In the genomic region with DNA sequence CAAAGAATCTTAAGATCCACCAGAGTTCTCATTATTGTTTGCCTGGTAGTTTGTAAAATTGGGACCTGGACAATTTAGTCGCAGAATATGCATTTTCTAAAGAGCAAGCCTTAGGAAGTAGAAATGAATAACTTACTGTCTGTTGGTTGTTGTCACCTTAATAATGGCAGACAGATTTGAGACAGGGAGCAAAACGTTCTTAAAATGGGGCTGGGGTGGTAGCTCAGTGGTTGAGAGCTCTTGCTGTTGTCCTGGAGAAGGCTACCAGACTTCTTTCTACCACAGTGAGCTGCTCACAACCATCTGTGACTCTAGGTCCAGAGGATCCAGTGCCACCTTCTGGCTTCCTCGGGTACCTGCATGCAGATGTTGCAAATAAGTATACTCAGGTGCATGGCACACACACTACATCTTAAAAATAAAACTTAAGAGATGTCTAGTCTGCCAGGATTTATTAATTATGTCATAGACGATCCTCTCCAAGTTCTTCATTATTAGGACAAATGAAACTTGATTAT, we compare ENCODE assay signal across 8 mouse cellular contexts. TPM values are rescaled to one million over a fixed set of nuclear protein-coding genes. Genes with fewer than 3 reads are reported as not detected.
A peak's percentile ranks its signal among the peaks of the same experiment; 100 is the strongest.
DNase-seq lines count a peak whose midpoint lies in the region; ATAC-seq and TF ChIP-seq lines count a peak whose summit lies in the region.

No protein-coding gene starts in this region.

- H3K4me3 ChIP-seq in E14TG2a.4 (replicated peaks; ENCODE audit: low read length): peak overlapping the region; percentile 89
- peak overlapping the region; percentile 80 for H3K4me3 ChIP-seq in forebrain, embryonic 11.5 days (ENCODE audit: low read depth, low read length)
- peak overlapping the region; percentile 64 for H3K4me3 ChIP-seq in lung, embryonic 15.5 days

- peak overlapping the region; percentile 79 for H3K4me2 ChIP-seq in forebrain, embryonic 11.5 days (ENCODE audit: low read depth, low read length, severe bottlenecking)
- peak overlapping the region; percentile 70 for H3K4me2 ChIP-seq in lung, embryonic 15.5 days

- peak overlapping the region; percentile 93 for H3K9ac ChIP-seq in forebrain, embryonic 11.5 days (ENCODE audit: low read length)
- H3K9ac ChIP-seq in lung, embryonic 15.5 days: peak overlapping the region; percentile 69; the same call in 1 of the 2 replicates

- no peaks in the 10 kb centered on the region for H3K9me3 ChIP-seq in E14TG2a.4 (ENCODE audit: low read length)
- no peaks in the 10 kb centered on the region for H3K9me3 ChIP-seq in forebrain, embryonic 11.5 days (ENCODE audit: control insufficient read depth, low read length)
- no peaks in the 10 kb centered on the region for H3K9me3 ChIP-seq in lung, embryonic 15.5 days

- peaks cover 29% of the 10 kb centered on the region for H3K4me1 ChIP-seq in E14TG2a.4 (replicated peaks; ENCODE audit: low read depth, low read length)
- H3K4me1 ChIP-seq in forebrain, embryonic 11.5 days (replicated peaks; ENCODE audit: control insufficient read depth, insufficient read depth, low read length): no peaks in the 10 kb centered on the region
- H3K4me1 ChIP-seq in lung, embryonic 15.5 days: peaks cover 12% of the 10 kb centered on the region

- peaks cover 44% of the 10 kb centered on the region for H3K36me3 ChIP-seq in E14TG2a.4 (ENCODE audit: insufficient read depth, low read length)
- H3K36me3 ChIP-seq in forebrain, embryonic 11.5 days (ENCODE audit: control insufficient read depth, insufficient read depth, low read length): peaks cover 3% of the 10 kb centered on the region; the same call in 1 of the 2 replicates
- peaks cover 23% of the 10 kb centered on the region for H3K36me3 ChIP-seq in lung, embryonic 15.5 days

- peak; percentile 61 for DNase-seq in adipocyte (ENCODE audit: low spot score)
- peak; percentile 62 for DNase-seq in forebrain, embryonic 11.5 days (ENCODE audit: low spot score)
- DNase-seq in kidney, adult 11 months: peak; percentile 17
- peak; percentile 15 for DNase-seq in retina, adult 2 months (ENCODE audit: low read depth, low spot score)
- DNase-seq in urinary bladder, postnatal 25 days (ENCODE audit: low spot score): no peak

- H3K27ac ChIP-seq in forebrain, embryonic 11.5 days (ENCODE audit: low read depth, low read length): no peak overlapping the region
- no peak overlapping the region for H3K27ac ChIP-seq in lung, embryonic 15.5 days

- 60% methylated on average over 4 of the region's 4 CpGs for WGBS in forebrain, embryonic 11.5 days
- WGBS in lung, embryonic 15.5 days: 58% methylated on average over 4 of the region's 4 CpGs

- TF ChIP-seq CTCF in E14TG2a.4 (conservative IDR thresholded peaks at IDR 0.05; ENCODE audit: low read length): peak; percentile 66

- no peak for ATAC-seq in forebrain, embryonic 11.5 days (replicated peaks; ENCODE audit: low FRiP score)
- ATAC-seq in lung, embryonic 15.5 days (ENCODE audit: borderline replicate concordance, extremely low read depth, low FRiP score, low TSS enrichment): no peak
- no peak for ATAC-seq in monocyte, adult 5-6 weeks (replicated peaks; ENCODE audit: insufficient number of reproducible peaks, low FRiP score, low TSS enrichment, poor library complexity, severe bottlenecking)

- no peaks in the 10 kb centered on the region for H3K27me3 ChIP-seq in E14TG2a.4 (ENCODE audit: insufficient read depth, low read length)
- H3K27me3 ChIP-seq in forebrain, embryonic 11.5 days (ENCODE audit: control insufficient read depth, insufficient read depth, low read length): no peaks in the 10 kb centered on the region
- no peaks in the 10 kb centered on the region for H3K27me3 ChIP-seq in lung, embryonic 15.5 days

RNA-seq across cellular contexts. Expression of a gene that starts 1.0 kb away (rescaled TPM):
- 48.4 and 48.8 TPM in 2 replicates for polyA plus RNA-seq in forebrain, embryonic 11.5 days (2014; fragmentation: Nextera tagmentation; extraction: Ambion mirVana)
- polyA plus RNA-seq in lung, embryonic 15.5 days (2015; fragmentation: Nextera tagmentation; extraction: Ambion mirVana): 30.5 and 32.4 TPM in 2 replicates
- total RNA-seq in monocyte, adult 5-6 weeks (2017): 13.3 to 26.5 TPM (median 17.4 TPM) in 3 replicates
